In the genomic region with DNA sequence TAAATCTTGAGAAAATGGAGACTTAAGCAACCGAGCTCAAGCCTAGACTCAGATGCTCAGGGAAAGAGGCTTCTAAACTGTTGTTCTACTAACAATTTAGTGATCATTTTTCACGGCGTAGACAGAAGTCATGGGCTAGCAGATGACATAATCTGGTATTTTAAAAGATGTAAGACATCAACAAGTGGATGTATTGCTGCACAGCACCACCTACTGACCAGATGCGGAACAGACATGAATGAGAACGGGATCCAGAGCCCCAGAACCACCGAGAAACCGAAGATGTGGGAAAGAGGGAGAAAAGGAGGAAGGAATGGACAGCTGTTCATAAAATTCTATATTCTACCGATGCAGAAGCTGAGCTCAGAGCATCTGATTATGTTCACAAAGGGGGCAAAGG, we compare ENCODE assay signal across 9 mouse cellular contexts.
DNase-seq lines count a peak whose midpoint lies in the region; ATAC-seq lines count a peak whose summit lies in the region.
"Had no signal": no experiment of that assay in that cellular context is flagged by ENCODE, and none has a peak within 500 bp of the region (broad histone marks: within the 10 kb centered on the region; RNA-seq: fewer than 3 reads in every experiment).

No protein-coding gene starts in this region.

- H3K4me1 ChIP-seq in heart, embryonic 11.5 days (ENCODE audit: control insufficient read depth, insufficient read depth, low read length) = no peaks in the 10 kb centered on the region
- H3K4me1 ChIP-seq in embryonic facial prominence, embryonic 14.5 days (ENCODE audit: control insufficient read depth, insufficient read depth, low read length) = no peaks in the 10 kb centered on the region; the same call in 1 of the 2 replicates
- peaks cover 4% of the 10 kb centered on the region; the same call in 1 of the 2 replicates for H3K4me1 ChIP-seq in megakaryocyte, embryonic 14.5 days
- H3K4me1 ChIP-seq in stomach, embryonic 14.5 days (ENCODE audit: control insufficient read depth, insufficient read depth, low read length) = no peaks in the 10 kb centered on the region
- H3K4me1 ChIP-seq: neural tube, embryonic 13.5 days had no signal

- no peak overlapping the region for H3K4me2 ChIP-seq in heart, embryonic 11.5 days
- H3K4me2 ChIP-seq in embryonic facial prominence, embryonic 14.5 days (ENCODE audit: low read depth, low read length) = no peak overlapping the region
- H3K4me2 ChIP-seq in stomach, embryonic 14.5 days (replicated peaks; ENCODE audit: low read depth, low read length) = no peak overlapping the region
- H3K4me2 ChIP-seq: neural tube, embryonic 13.5 days had no signal

- no peak overlapping the region for H3K27ac ChIP-seq in heart, embryonic 11.5 days (ENCODE audit: low read depth, low read length)
- no peak overlapping the region for H3K27ac ChIP-seq in embryonic facial prominence, embryonic 14.5 days (replicated peaks; ENCODE audit: low read depth, low read length)
- H3K27ac ChIP-seq in stomach, embryonic 14.5 days (ENCODE audit: low read length) = no peak overlapping the region
- H3K27ac ChIP-seq: neural tube, embryonic 13.5 days had no signal

- 14% methylated on average over 8 of the region's 8 CpGs for WGBS in heart, embryonic 11.5 days (ENCODE audit: insufficient replicate concordance)
- WGBS in embryonic facial prominence, embryonic 14.5 days = 11% methylated on average over 8 of the region's 8 CpGs
- WGBS in stomach, embryonic 14.5 days = 10% methylated on average over 8 of the region's 8 CpGs

- no peak overlapping the region for H3K9ac ChIP-seq in heart, embryonic 11.5 days (ENCODE audit: low read depth, low read length)
- no peak overlapping the region for H3K9ac ChIP-seq in embryonic facial prominence, embryonic 14.5 days (ENCODE audit: low read depth, low read length)
- H3K9ac ChIP-seq in stomach, embryonic 14.5 days (replicated peaks; ENCODE audit: low read depth, low read length) = no peak overlapping the region
- H3K9ac ChIP-seq: neural tube, embryonic 13.5 days had no signal

- H3K27me3 ChIP-seq in heart, embryonic 11.5 days (ENCODE audit: control insufficient read depth, insufficient read depth, low read length) = no peaks in the 10 kb centered on the region
- no peaks in the 10 kb centered on the region for H3K27me3 ChIP-seq in embryonic facial prominence, embryonic 14.5 days (replicated peaks; ENCODE audit: control insufficient read depth, insufficient read depth, low read length)
- peaks cover 3% of the 10 kb centered on the region for H3K27me3 ChIP-seq in megakaryocyte, embryonic 14.5 days (replicated peaks)
- no peaks in the 10 kb centered on the region for H3K27me3 ChIP-seq in stomach, embryonic 14.5 days (ENCODE audit: control insufficient read depth, insufficient read depth, low read length)
- H3K27me3 ChIP-seq: neural tube, embryonic 13.5 days had no signal

- no peak overlapping the region for H3K4me3 ChIP-seq in heart, embryonic 11.5 days (ENCODE audit: low read depth, low read length)
- no peak overlapping the region for H3K4me3 ChIP-seq in embryonic facial prominence, embryonic 14.5 days (ENCODE audit: low read depth, low read length)
- H3K4me3 ChIP-seq in megakaryocyte, embryonic 14.5 days (replicated peaks) = peak overlapping the region; percentile 23
- no peak overlapping the region for H3K4me3 ChIP-seq in stomach, embryonic 14.5 days (ENCODE audit: low read depth, low read length)
- H3K4me3 ChIP-seq: neural tube, embryonic 13.5 days had no signal

- ATAC-seq in heart, embryonic 11.5 days (replicated peaks; ENCODE audit: insufficient number of reproducible peaks, low FRiP score, low TSS enrichment) = no peak
- ATAC-seq in embryonic facial prominence, embryonic 14.5 days (ENCODE audit: low read depth) = no peak
- ATAC-seq in stomach, embryonic 14.5 days (ENCODE audit: insufficient number of reproducible peaks, insufficient read depth, low FRiP score, low read depth) = 0 out of 2 replicates have a peak, but pooled peaks have one; percentile 23

- H3K36me3 ChIP-seq in heart, embryonic 11.5 days (ENCODE audit: control insufficient read depth, insufficient read depth, low read length) = no peaks in the 10 kb centered on the region
- no peaks in the 10 kb centered on the region for H3K36me3 ChIP-seq in embryonic facial prominence, embryonic 14.5 days (ENCODE audit: control insufficient read depth, insufficient read depth, low read length)
- H3K36me3 ChIP-seq in megakaryocyte, embryonic 14.5 days (replicated peaks; ENCODE audit: low read length) = no peaks in the 10 kb centered on the region
- H3K36me3 ChIP-seq in stomach, embryonic 14.5 days (ENCODE audit: control insufficient read depth, insufficient read depth, low read length) = no peaks in the 10 kb centered on the region
- H3K36me3 ChIP-seq: neural tube, embryonic 13.5 days had no signal

- DNase-seq in heart, adult 8-10 months (ENCODE audit: low spot score) = peak; percentile 71
- DNase-seq in adrenal gland, postnatal 25 days = peak; percentile 63
- peak; percentile 83 for DNase-seq in embryonic facial prominence, embryonic 14.5 days (ENCODE audit: low spot score)
- peak; percentile 80 for DNase-seq in heart, postnatal 4 days
- peak; percentile 58 to 81 for DNase-seq in layer of hippocampus, postnatal 25 days (ENCODE audit: extremely low spot score in 1 of 2, low spot score in 1 of 2)

- H3K9me3 ChIP-seq in heart, embryonic 11.5 days (replicated peaks; ENCODE audit: control insufficient read depth, low read length) = no peaks in the 10 kb centered on the region
- H3K9me3 ChIP-seq in embryonic facial prominence, embryonic 14.5 days (ENCODE audit: control insufficient read depth, low read length) = no peaks in the 10 kb centered on the region
- H3K9me3 ChIP-seq in megakaryocyte, embryonic 14.5 days = no peaks in the 10 kb centered on the region
- H3K9me3 ChIP-seq in stomach, embryonic 14.5 days (ENCODE audit: control insufficient read depth, low read depth, low read length) = no peaks in the 10 kb centered on the region
- H3K9me3 ChIP-seq: neural tube, embryonic 13.5 days had no signal
